Mouse (Mus musculus): ENCODE measurements around the gene Olfr549.

The Olfr549 gene

GRCm38 (mm10) chr7:102549570-102549969 is at the start of gene Olfr549:
Gene Olfr549, plus strand, starts transcription at chr7:102549870.
- no peak for DNase-seq (ENCODE audit: low spot score)

GRCm38 (mm10) chr7:102501986-102502385 is 47.7 kb upstream of the Olfr549 start:
- no peak for DNase-seq (ENCODE audit: low spot score)

- DNase-seq (ENCODE audit: low spot score): peak; percentile 76
Observed at GRCm38 (mm10) chr7:102506848-102507247, 42.8 kb upstream of the Olfr549 start.

GRCm38 (mm10) chr7:102508066-102508465 is 41.6 kb upstream of the Olfr549 start:
- DNase-seq (ENCODE audit: low spot score): no peak

GRCm38 (mm10) chr7:102508666-102509065 is 41.0 kb upstream of the Olfr549 start:
- DNase-seq (ENCODE audit: low spot score): no peak

GRCm38 (mm10) chr7:102509726-102510125 is 39.9 kb upstream of the Olfr549 start:
- no peak for DNase-seq (ENCODE audit: low spot score)

GRCm38 (mm10) chr7:102511927-102512326 is 37.7 kb upstream of the Olfr549 start:
- no peak for DNase-seq (ENCODE audit: low spot score)

GRCm38 (mm10) chr7:102512814-102513435 is 36.7 kb upstream of the Olfr549 start:
- DNase-seq (ENCODE audit: low spot score): peak; percentile 92

- no peak for DNase-seq (ENCODE audit: low spot score)
Observed at GRCm38 (mm10) chr7:102514144-102514543, 35.5 kb upstream of the Olfr549 start.

GRCm38 (mm10) chr7:102516261-102517050 is 33.2 kb upstream of the Olfr549 start:
- peak; percentile 81 for DNase-seq (ENCODE audit: low spot score)

- no peak for DNase-seq (ENCODE audit: low spot score)
Observed at GRCm38 (mm10) chr7:102517051-102517335, 32.7 kb upstream of the Olfr549 start.

- no peak for DNase-seq (ENCODE audit: low spot score)
Observed at GRCm38 (mm10) chr7:102529052-102529451, 20.6 kb upstream of the Olfr549 start.

- DNase-seq (ENCODE audit: low spot score): no peak
Observed at GRCm38 (mm10) chr7:102534449-102534848, 15.2 kb upstream of the Olfr549 start, which contains the start of gene Olfr547. Gene Olfr547, plus strand, starts transcription at chr7:102534749.

- no peak for DNase-seq (ENCODE audit: low spot score)
Observed at GRCm38 (mm10) chr7:102540596-102540995, 9.1 kb upstream of the Olfr549 start, which contains the start of gene Olfr548-ps1. Gene Olfr548-ps1, plus strand, starts transcription at chr7:102540896.

GRCm38 (mm10) chr7:102541251-102541650 is 8.4 kb upstream of the Olfr549 start:
- DNase-seq (ENCODE audit: low spot score): no peak

GRCm38 (mm10) chr7:102553279-102553678 is 3.6 kb downstream of the Olfr549 start:
- no peak for DNase-seq (ENCODE audit: low spot score)

- DNase-seq (ENCODE audit: low spot score): peak; percentile 85
Observed at GRCm38 (mm10) chr7:102564999-102565997, 15.6 kb downstream of the Olfr549 start, which contains the start of gene Trim21. Gene Trim21, minus strand, starts transcription at chr7:102565486.

- DNase-seq (ENCODE audit: low spot score): no peak
Observed at GRCm38 (mm10) chr7:102566219-102566618, 16.5 kb downstream of the Olfr549 start.

GRCm38 (mm10) chr7:102571142-102571541 is 21.5 kb downstream of the Olfr549 start, which contains the start of gene Olfr550:
Gene Olfr550, plus strand, starts transcription at chr7:102571442.
- DNase-seq (ENCODE audit: low spot score): no peak

- no peak for DNase-seq (ENCODE audit: low spot score)
Observed at GRCm38 (mm10) chr7:102573174-102573830, 23.6 kb downstream of the Olfr549 start.

- DNase-seq (ENCODE audit: low spot score): no peak
Observed at GRCm38 (mm10) chr7:102575998-102576397, 26.3 kb downstream of the Olfr549 start.

- no peak for DNase-seq (ENCODE audit: low spot score)
Observed at GRCm38 (mm10) chr7:102591786-102592185, 42.1 kb downstream of the Olfr549 start, which contains the start of gene Olfr551. Gene Olfr551, minus strand, starts transcription at chr7:102591886.
